Mouse (Mus musculus) olfactory bulb, adult 2 months (tissue): ENCODE data around the gene Sh3rf1. TPM values are rescaled to one million over a fixed set of nuclear protein-coding genes. Genes with fewer than 3 reads are reported as not detected.

Experiments
- H3K27ac ChIP-seq: fragments of 200-500 bp; 2 replicates; pipeline ENCODE4 v1.5.1; 2012; ENCODE audit warnings: low read depth, low read length; ENCODE audit not compliant: insufficient read depth
- H3K4me1 ChIP-seq: fragments of 200-500 bp; 2 replicates; pipeline ENCODE4 v1.6.1; 2012; ENCODE audit warnings: low read length; ENCODE audit not compliant: control insufficient read depth, insufficient read depth
- H3K4me3 ChIP-seq: fragments of 200-500 bp; 2 replicates; pipeline ENCODE4 v1.5.1; 2012; ENCODE audit warnings: mild to moderate bottlenecking, low read depth, low read length, moderate library complexity; ENCODE audit not compliant: insufficient read depth
- CTCF ChIP-seq: fragments of 200-500 bp; IDR thresholded peaks from 2 replicates; pipeline ENCODE4 v1.5.1; 2012; ENCODE audit warnings: low read depth, mild to moderate bottlenecking, low read length, moderate library complexity; ENCODE audit not compliant: insufficient read depth
- POLR2A ChIP-seq: fragments of 200-500 bp; IDR thresholded peaks from 2 replicates; pipeline ENCODE4 v1.6.1; 2012; ENCODE audit warnings: mild to moderate bottlenecking, low read depth, low read length, moderate library complexity; ENCODE audit not compliant: insufficient read depth
- WGBS: fragments of 180-500 bp; shearing (Covaris S2); methylation state at CpG from one replicate; pipeline ENCODE4 v1.1.7; 2018; 5-methylcytosine and 5-hydroxymethylcytosine counted together
- polyA plus RNA-seq: library from polyadenylated mRNA; stranded (reverse); fragments of >200 nt; gene quantifications from 2 replicates; pipeline ENCODE4 v1.2.4, GENCODE M21; 2012; ENCODE audit warnings: low replicate concordance; ENCODE audit not compliant: missing spikeins, insufficient read depth, insufficient read length

Gene Sh3rf1
- polyA plus RNA-seq, 1 experiment, result 73.8 TPM

DNA sequence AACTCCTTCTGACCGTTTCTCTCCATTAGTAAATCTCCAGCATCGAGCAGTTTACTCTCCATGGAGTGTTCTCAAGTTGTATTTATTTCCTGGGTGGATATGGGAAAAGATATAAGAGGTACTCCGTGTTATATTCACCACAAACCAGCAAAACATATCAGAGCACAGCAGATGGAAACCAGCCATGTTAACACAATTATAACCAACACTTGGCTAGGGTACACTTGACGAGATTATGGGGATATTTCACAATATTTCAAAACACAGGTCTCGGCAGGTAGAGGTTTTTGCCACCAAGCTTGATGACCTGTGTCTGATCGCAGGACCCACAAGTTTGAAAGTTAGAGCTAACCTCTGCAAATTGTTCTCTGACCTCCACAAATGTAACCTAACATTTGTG, 123.3 kb downstream of the Sh3rf1 start:
- Histone ChIP-seq H3K4me1 (no peaks in the 10 kb centered on the region), H3K27ac (no peak overlapping the region), H3K4me3 (no peak overlapping the region)
- TF ChIP-seq POLR2A (no peak), CTCF (no peak)
- WGBS, result 96% methylated on average over 6 of the region's 6 CpGs

DNA sequence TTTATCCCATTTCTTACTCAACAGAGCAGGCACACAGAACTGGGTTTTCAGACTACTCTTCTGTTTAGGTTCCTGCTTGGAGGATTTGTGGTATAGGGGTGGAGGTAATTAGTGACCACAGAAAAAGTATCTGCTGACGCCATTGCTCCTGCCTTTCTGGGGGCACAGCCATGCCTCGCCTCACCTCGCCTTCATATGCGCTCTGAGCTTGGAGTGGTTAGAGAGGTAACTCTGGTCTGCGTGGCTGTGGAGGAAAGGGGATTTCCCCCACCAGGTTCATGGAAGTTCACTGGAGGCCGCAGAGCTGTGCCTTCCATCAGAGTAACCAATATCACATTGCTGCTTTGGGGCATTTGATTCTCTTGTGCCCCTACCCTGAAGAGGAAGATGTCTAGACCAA, 123.9 kb downstream of the Sh3rf1 start:
- no peak overlapping the region for H3K4me3 ChIP-seq
- TF ChIP-seq CTCF (no peak), POLR2A (no peak)
- 92% methylated on average over 6 of the region's 6 CpGs for WGBS
- no peaks in the 10 kb centered on the region for H3K4me1 ChIP-seq
- H3K27ac ChIP-seq, result no peak overlapping the region

DNA sequence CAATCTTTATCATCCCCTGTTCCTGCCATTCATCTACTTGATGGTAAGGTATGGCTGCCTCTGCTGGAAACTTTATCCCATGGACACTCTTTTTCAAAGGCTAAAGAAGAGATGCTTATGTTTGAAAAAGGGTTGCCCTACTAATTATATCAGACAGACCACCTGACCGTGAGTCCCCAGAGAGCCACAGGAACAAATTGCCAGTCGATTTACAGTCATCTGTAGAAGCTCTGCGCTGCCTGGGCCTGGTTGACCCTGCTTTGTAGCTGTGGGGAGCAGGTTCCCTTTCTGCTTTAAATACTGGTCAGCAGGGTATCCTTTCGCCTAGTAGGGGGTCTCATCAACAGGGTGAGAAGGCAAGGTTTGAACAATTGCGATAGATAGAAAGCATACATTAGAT, 124.4 kb downstream of the Sh3rf1 start:
- no peak overlapping the region for H3K4me3 ChIP-seq
- H3K27ac ChIP-seq, result no peak overlapping the region
- 89% methylated on average over 5 of the region's 5 CpGs for WGBS
- no peaks in the 10 kb centered on the region for H3K4me1 ChIP-seq
- TF ChIP-seq CTCF (no peak), POLR2A (no peak)

DNA sequence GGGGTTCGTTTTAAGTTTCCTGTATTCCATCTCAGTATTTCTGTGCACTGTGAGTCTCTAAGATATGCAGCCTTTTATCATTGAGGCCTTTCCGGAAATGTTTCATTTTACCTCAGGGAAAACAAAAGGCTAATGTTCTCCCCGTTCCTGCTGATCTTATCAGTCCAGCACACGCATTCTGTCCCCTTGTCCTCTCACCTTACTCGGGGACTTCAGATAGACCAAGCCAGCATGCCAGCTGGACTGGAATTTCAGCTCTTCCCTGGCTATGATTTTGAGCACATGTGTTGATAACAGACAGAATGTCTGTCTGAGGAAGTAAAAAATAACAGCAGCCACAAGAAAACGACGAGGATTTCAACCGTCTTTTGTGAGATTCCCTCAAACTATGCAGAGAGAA, 124.8 kb downstream of the Sh3rf1 start:
- Histone ChIP-seq H3K4me3 (no peak overlapping the region), H3K27ac (no peak overlapping the region), H3K4me1 (no peaks in the 10 kb centered on the region)
- TF ChIP-seq POLR2A, result no peak
- TF ChIP-seq CTCF, result no peak
- WGBS, result 76% methylated on average over 8 of the region's 8 CpGs

DNA sequence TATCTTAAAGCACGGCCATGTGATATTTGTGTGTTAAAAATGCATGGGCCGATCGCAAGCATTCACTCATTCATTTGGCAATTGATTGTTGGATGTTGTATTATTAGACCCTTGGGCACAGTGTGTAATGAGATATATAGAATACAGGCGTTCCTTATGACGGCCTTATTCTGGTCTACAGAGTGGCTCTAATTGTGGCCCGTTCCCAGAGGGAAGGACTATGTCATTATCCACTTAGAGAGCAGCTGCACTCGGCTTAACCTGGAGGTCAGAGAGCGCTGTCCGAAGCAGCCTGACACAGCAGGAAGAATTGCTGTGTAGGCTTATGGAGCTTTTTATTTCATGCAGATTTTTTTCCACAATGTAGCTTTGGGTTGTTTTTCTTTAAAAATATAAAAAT, 126.8 kb downstream of the Sh3rf1 start:
- 79% methylated on average over 9 of the region's 9 CpGs for WGBS
- no peak overlapping the region for H3K4me3 ChIP-seq

DNA sequence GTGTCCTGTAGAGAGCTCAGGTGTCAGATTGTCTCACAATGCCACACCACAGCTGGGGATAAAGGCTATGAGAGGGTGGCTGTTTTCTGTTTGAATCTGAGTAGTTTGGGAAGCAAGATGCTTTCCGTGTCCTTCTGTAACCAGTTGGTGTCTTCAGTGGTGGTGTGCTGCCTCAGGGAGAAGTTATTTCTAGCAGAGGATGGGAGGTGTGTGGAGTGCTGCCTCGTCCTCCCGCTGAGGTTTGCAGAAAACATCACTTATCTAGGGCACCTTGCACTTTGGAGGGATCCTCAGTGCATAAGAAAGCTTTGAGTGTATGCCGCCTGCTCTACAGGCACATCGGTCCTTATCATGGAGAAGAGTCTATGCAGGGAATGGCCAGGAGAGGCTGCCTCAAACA, 128.0 kb downstream of the Sh3rf1 start:
- Histone ChIP-seq H3K27ac (0 out of 2 replicates have a peak overlapping the region, but pooled peaks have one; percentile 29), H3K4me3 (no peak overlapping the region), H3K4me1 (no peaks in the 10 kb centered on the region)
- no peak for TF ChIP-seq CTCF
- TF ChIP-seq POLR2A, result no peak
- WGBS, result 77% methylated on average over 5 of the region's 5 CpGs

More for the DNA sequence above, 126.8 kb downstream of the Sh3rf1 start:
- TF ChIP-seq CTCF, result no peak
- TF ChIP-seq POLR2A, result no peak
- no peaks in the 10 kb centered on the region for H3K4me1 ChIP-seq
- H3K27ac ChIP-seq, result no peak overlapping the region

DNA sequence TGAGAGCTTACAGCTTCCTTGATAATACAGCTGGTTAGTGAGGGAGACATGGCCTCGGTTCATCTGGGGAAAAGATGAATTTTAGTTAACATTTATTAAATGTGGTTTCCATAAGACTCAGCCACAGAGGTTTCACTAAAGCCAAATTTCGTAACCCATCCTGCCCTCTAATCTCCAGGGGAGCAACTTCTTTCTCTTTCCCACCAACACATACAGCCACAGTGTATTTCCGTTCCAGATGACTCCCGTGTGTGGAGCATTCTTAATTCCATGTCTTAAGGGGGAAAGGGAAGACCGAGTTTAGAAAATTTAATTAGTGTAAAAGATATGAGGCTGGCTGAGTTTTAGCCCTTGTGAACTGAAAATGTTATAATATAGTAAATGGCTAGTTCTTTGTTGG, 131.8 kb downstream of the Sh3rf1 start:
- peaks cover 4% of the 10 kb centered on the region for H3K4me1 ChIP-seq
- H3K4me3 ChIP-seq, result no peak overlapping the region
- 79% methylated on average over 5 of the region's 5 CpGs for WGBS
- TF ChIP-seq POLR2A (no peak), CTCF (no peak)
- no peak overlapping the region for H3K27ac ChIP-seq

DNA sequence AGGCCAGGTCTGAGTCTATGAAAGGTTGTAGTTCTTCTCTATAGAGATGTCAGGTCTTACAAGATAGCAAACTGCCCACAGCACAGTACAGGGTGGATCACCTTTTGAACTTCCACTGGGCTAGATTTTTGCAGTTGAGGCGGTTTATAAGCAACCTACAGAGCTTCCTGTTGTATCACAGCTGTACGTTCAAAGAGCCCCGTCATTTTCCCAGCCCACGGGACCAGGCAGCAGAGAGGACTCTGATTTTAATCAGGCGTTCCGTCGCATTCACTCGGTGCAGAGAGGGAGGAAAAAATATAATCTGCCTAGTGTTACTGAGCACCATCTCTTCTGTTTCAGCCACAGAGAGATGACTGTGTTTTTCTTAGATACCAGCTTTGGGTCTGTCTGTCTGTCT, 135.3 kb downstream of the Sh3rf1 start:
- no peak for TF ChIP-seq CTCF
- 49% methylated on average over 8 of the region's 8 CpGs for WGBS
- no peak overlapping the region for H3K27ac ChIP-seq
- no peak overlapping the region for H3K4me3 ChIP-seq
- H3K4me1 ChIP-seq, result peaks cover 4% of the 10 kb centered on the region

DNA sequence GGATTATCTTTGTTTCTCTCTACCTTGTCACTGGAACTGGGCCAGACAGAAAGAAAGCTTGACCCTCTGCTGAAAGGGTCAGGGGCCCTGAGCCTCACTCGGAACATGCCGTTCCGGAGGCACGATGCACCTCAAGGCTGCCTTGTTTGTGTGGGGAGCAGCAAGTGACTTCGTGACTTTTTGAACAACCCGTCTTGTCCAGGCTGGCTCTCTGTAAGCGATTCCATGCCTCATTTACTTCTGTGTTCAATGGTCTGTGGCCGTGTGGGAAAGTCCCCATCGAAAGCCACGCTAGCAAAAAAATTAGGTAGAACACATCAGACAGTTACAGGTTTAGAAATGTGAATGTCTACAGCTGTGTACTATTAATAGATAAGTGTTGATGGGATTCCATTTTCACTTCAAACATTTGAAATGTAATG, 136.2 kb downstream of the Sh3rf1 start:
- TF ChIP-seq CTCF (no peak), POLR2A (no peak)
- Histone ChIP-seq H3K4me3 (no peak overlapping the region), H3K27ac (no peak overlapping the region), H3K4me1 (peaks cover 4% of the 10 kb centered on the region)
- WGBS, result 71% methylated on average over 10 of the region's 10 CpGs

DNA sequence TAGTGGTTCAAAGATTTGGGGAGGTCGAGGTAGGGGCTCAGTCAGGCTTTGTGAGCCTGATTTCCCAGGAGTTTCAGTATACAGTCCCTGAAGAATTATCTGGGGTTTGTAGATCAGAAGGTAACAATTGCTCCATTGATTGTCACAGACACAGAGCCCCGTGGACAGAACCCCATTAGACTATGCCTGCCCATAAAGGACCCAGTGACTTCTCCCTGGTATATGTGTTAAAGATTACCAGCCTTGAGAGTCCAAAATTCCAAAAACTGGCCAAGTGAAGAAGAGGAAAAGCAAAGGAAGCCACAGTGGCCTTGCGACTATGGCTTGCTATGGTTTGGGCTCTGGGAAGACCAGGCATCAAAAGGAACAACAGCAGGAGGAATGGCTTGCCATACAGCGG, 136.7 kb downstream of the Sh3rf1 start:
- Histone ChIP-seq H3K4me1 (peaks cover 4% of the 10 kb centered on the region), H3K27ac (no peak overlapping the region), H3K4me3 (no peak overlapping the region)
- 86% methylated on average over 4 of the region's 4 CpGs for WGBS
- no peak for TF ChIP-seq POLR2A
- no peak for TF ChIP-seq CTCF
